Comparison of ENCODE assay signal across 8 mouse cellular contexts in the genomic region with DNA sequence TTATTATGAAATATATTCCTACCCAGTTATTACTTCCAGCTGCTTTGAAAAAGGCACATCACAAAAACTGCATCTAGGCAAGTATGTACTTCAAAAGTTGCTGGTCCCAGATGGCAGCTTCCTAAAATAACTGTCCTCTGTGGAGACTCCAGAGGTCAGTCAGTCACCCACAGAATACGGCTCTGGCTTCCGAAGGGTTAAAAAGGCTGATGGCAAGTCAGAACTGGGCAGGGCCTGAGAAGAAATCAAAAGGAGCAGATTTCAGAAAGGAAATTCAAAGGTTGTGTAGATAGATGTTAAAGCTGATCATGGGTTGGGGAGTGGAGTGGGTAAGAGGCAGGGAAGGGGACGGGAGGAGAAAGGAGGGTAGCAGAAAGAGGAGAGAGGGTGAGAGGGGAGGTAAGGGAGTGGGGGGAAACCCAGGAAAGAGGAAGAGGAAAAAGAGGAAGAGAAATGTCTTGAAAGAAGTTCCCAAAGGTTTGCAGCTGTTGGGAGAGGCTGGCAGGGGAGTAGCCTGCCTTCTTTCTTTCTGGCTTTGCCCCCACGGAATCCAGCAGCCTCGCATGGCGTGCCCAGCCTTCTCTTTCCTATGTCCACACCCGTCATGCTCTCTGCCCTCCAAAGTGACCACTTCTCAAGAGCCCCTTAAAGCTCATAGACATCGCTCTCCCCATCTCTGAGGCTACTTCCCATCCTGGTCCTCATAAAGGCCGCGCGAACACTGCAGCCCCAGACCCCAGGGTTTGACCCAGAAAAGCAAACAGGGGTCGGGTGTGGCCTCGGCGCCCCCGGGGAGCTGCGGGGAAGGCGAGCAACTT. TPM values are rescaled to one million over a fixed set of nuclear protein-coding genes. Genes with fewer than 3 reads are reported as not detected.
DNase-seq lines count a peak whose midpoint lies in the region; ATAC-seq and TF ChIP-seq lines count a peak whose summit lies in the region.

No protein-coding gene starts in this region.

- H3K9me3 ChIP-seq in kidney, postnatal 0 days (replicated peaks; ENCODE audit: low read length): no peaks in the 10 kb centered on the region
- no peaks in the 10 kb centered on the region for H3K9me3 ChIP-seq in embryonic facial prominence, embryonic 12.5 days
- H3K9me3 ChIP-seq in hindbrain, embryonic 16.5 days (ENCODE audit: control insufficient read depth, low read length): no peaks in the 10 kb centered on the region
- no peaks in the 10 kb centered on the region for H3K9me3 ChIP-seq in midbrain, embryonic 16.5 days (replicated peaks; ENCODE audit: control insufficient read depth, low read length, poor library complexity, severe bottlenecking)

- WGBS in kidney, postnatal 0 days: 4% methylated on average over 17 of the region's 17 CpGs
- WGBS in embryonic facial prominence, embryonic 12.5 days: 7% methylated on average over 17 of the region's 17 CpGs
- WGBS in hindbrain, embryonic 16.5 days: 5% methylated on average over 16 of the region's 17 CpGs
- 6% methylated on average over 17 of the region's 17 CpGs for WGBS in midbrain, embryonic 16.5 days

- no peak for DNase-seq in kidney, postnatal 0 days (ENCODE audit: low spot score)
- no peak for DNase-seq in kidney, postnatal 14 days
- no peak for DNase-seq in urinary bladder, postnatal 10 days (ENCODE audit: low spot score)
- no peak for DNase-seq in left cerebral cortex, adult 8-10 months (ENCODE audit: low spot score in 2 of 2)

- peak overlapping the region; percentile 75 for H3K4me3 ChIP-seq in kidney, postnatal 0 days (replicated peaks; ENCODE audit: low read depth, low read length)
- peak overlapping the region; percentile 71 for H3K4me3 ChIP-seq in embryonic facial prominence, embryonic 12.5 days
- peak overlapping the region; percentile 83 for H3K4me3 ChIP-seq in hindbrain, embryonic 16.5 days (ENCODE audit: low read length)
- peak overlapping the region; percentile 77 for H3K4me3 ChIP-seq in midbrain, embryonic 16.5 days (ENCODE audit: low read depth, low read length)

- H3K27me3 ChIP-seq in kidney, postnatal 0 days (ENCODE audit: insufficient read depth, low read length): no peaks in the 10 kb centered on the region
- 0 out of 2 replicates have a peak, but pooled peaks cover 4% of the 10 kb centered on the region for H3K27me3 ChIP-seq in embryonic facial prominence, embryonic 12.5 days
- no peaks in the 10 kb centered on the region for H3K27me3 ChIP-seq in hindbrain, embryonic 16.5 days (replicated peaks; ENCODE audit: control insufficient read depth, insufficient read depth, low read length)
- H3K27me3 ChIP-seq in midbrain, embryonic 16.5 days (ENCODE audit: control insufficient read depth, insufficient read depth, low read depth, low read length): peaks cover 3% of the 10 kb centered on the region; the same call in 1 of the 2 replicates

- H3K36me3 ChIP-seq in kidney, postnatal 0 days (ENCODE audit: insufficient read depth, low read length): no peaks in the 10 kb centered on the region
- H3K36me3 ChIP-seq in embryonic facial prominence, embryonic 12.5 days: no peaks in the 10 kb centered on the region; the same call in 1 of the 2 replicates
- H3K36me3 ChIP-seq in hindbrain, embryonic 16.5 days (ENCODE audit: control insufficient read depth, insufficient read depth, low read length): no peaks in the 10 kb centered on the region
- no peaks in the 10 kb centered on the region for H3K36me3 ChIP-seq in midbrain, embryonic 16.5 days (ENCODE audit: control insufficient read depth, insufficient read depth, low read length)

- 0 out of 2 replicates have a peak, but pooled peaks cover 4% of the 10 kb centered on the region for H3K4me1 ChIP-seq in kidney, postnatal 0 days (replicated peaks; ENCODE audit: insufficient read depth, low read length)
- H3K4me1 ChIP-seq in embryonic facial prominence, embryonic 12.5 days: peaks cover 25% of the 10 kb centered on the region; the same call in 1 of the 2 replicates
- H3K4me1 ChIP-seq in hindbrain, embryonic 16.5 days (ENCODE audit: control insufficient read depth, insufficient read depth, low read depth, low read length): peaks cover 13% of the 10 kb centered on the region
- H3K4me1 ChIP-seq in midbrain, embryonic 16.5 days (ENCODE audit: control insufficient read depth, insufficient read depth, low read length): peaks cover 20% of the 10 kb centered on the region

- peak; percentile 27; the same call in 1 of the 2 replicates for ATAC-seq in kidney, postnatal 0 days (replicated peaks; ENCODE audit: low FRiP score, low read depth)
- ATAC-seq in embryonic facial prominence, embryonic 12.5 days (ENCODE audit: insufficient number of reproducible peaks, insufficient read depth, low FRiP score, low TSS enrichment): no peak; the same call in 1 of the 2 replicates
- no peak; the same call in 1 of the 2 replicates for ATAC-seq in hindbrain, embryonic 16.5 days
- ATAC-seq in midbrain, embryonic 16.5 days: peak; percentile 50
- ATAC-seq in inflammation-experienced regulatory T-cells, adult 6 months: no peak

- H3K4me2 ChIP-seq in kidney, postnatal 0 days (ENCODE audit: low read length): peak overlapping the region; percentile 87
- peak overlapping the region; percentile 85 for H3K4me2 ChIP-seq in embryonic facial prominence, embryonic 12.5 days (replicated peaks)
- H3K4me2 ChIP-seq in hindbrain, embryonic 16.5 days (ENCODE audit: low read length): peak overlapping the region; percentile 95
- H3K4me2 ChIP-seq in midbrain, embryonic 16.5 days (ENCODE audit: low read length): peak overlapping the region; percentile 82

- no peak for TF ChIP-seq CTCF in kidney, postnatal 0 days (IDR thresholded peaks at IDR 0.05; ENCODE audit: low read depth)

- H3K9ac ChIP-seq in kidney, postnatal 0 days (ENCODE audit: low read depth, low read length): peak overlapping the region; percentile 74
- H3K9ac ChIP-seq in embryonic facial prominence, embryonic 12.5 days: peak overlapping the region; percentile 67
- peak overlapping the region; percentile 80 for H3K9ac ChIP-seq in hindbrain, embryonic 16.5 days (ENCODE audit: low read depth, low read length)
- H3K9ac ChIP-seq in midbrain, embryonic 16.5 days (ENCODE audit: low read depth, low read length): peak overlapping the region; percentile 79

- peak overlapping the region; percentile 77 for H3K27ac ChIP-seq in kidney, postnatal 0 days
- H3K27ac ChIP-seq in embryonic facial prominence, embryonic 12.5 days: no peak overlapping the region
- H3K27ac ChIP-seq in hindbrain, embryonic 16.5 days (ENCODE audit: low read depth, low read length): peak overlapping the region; percentile 64
- H3K27ac ChIP-seq in midbrain, embryonic 16.5 days (ENCODE audit: low read length): peak overlapping the region; percentile 68

RNA-seq across cellular contexts. Expression of gene Lhfp, which starts 0.5 kb away (rescaled TPM):
- polyA plus RNA-seq in kidney, postnatal 0 days (2015; fragmentation: Nextera tagmentation; extraction: Ambion mirVana): 161 and 166 TPM in 2 replicates
- 50.8 and 52.1 TPM in 2 replicates for polyA plus RNA-seq in embryonic facial prominence, embryonic 12.5 days (2016; fragmentation: Nextera tagmentation; extraction: Ambion mirVana)
- 64.1 and 70.1 TPM in 2 replicates for polyA plus RNA-seq in hindbrain, embryonic 16.5 days (2015; fragmentation: Nextera tagmentation; extraction: Ambion mirVana)
- polyA plus RNA-seq in midbrain, embryonic 16.5 days (2015; fragmentation: Nextera tagmentation; extraction: Ambion mirVana): 58.5 and 64.1 TPM in 2 replicates
- polyA plus RNA-seq in inflammation-experienced regulatory T-cells, adult 6 months (2017; shearing (Covaris generic)): not detected
- 10 to 100 TPM; 22.4 to 26.7 (median 24.0) TPM for total RNA-seq in left cerebral cortex, adult 8-10 months (2022)

RNA-seq across cellular contexts. Expression of gene Cog6, which starts 23.8 kb away (rescaled TPM):
- 42.1 and 44.4 TPM in 2 replicates for polyA plus RNA-seq in kidney, postnatal 0 days (2015; fragmentation: Nextera tagmentation; extraction: Ambion mirVana)
- polyA plus RNA-seq in embryonic facial prominence, embryonic 12.5 days (2016; fragmentation: Nextera tagmentation; extraction: Ambion mirVana): 50.0 and 52.1 TPM in 2 replicates
- polyA plus RNA-seq in hindbrain, embryonic 16.5 days (2015; fragmentation: Nextera tagmentation; extraction: Ambion mirVana): 45.8 and 50.6 TPM in 2 replicates
- polyA plus RNA-seq in midbrain, embryonic 16.5 days (2015; fragmentation: Nextera tagmentation; extraction: Ambion mirVana): 60.0 and 66.4 TPM in 2 replicates
- 10 to 100 TPM; 18.9 to 23.4 (median 20.0) TPM for polyA plus RNA-seq in inflammation-experienced regulatory T-cells, adult 6 months (2017; shearing (Covaris generic))
- 10 to 100 TPM; 38.0 to 41.8 (median 39.5) TPM for total RNA-seq in left cerebral cortex, adult 8-10 months (2022)

Comparison
In these comparisons a context has a peak if more than half of its experiments do, and no peak if none do; other contexts are left out.
1. ATAC-seq: peak in kidney, postnatal 0 days (single experiment) and midbrain, embryonic 16.5 days (single experiment); none in embryonic facial prominence, embryonic 12.5 days (single experiment), hindbrain, embryonic 16.5 days (single experiment) and inflammation-experienced regulatory T-cells, adult 6 months (single experiment).
2. RNA of gene Lhfp, which starts 0.5 kb away (polyA plus RNA-seq): 161 to 166 TPM in kidney, postnatal 0 days, 64.1 to 70.1 TPM in hindbrain, embryonic 16.5 days, 58.5 to 64.1 TPM in midbrain, embryonic 16.5 days and 50.8 to 52.1 TPM in embryonic facial prominence, embryonic 12.5 days; not detected in inflammation-experienced regulatory T-cells, adult 6 months; every median in the first group is over 10 times any median in the second.
3. Peak in every context shown above with its lines, with median percentiles within 50 percentile points of each other: H3K4me2 ChIP-seq, H3K4me3 ChIP-seq and H3K9ac ChIP-seq.